Mouse (Mus musculus): ENCODE measurements around the gene Zhx3.

- TF ChIP-seq CTCF (IDR thresholded peaks at IDR 0.05; ENCODE audit: low read depth, low read length) (no peak), POLR2A (IDR thresholded peaks at IDR 0.05; ENCODE audit: insufficient read depth, low read length) (no peak)
Observed at GRCm38 (mm10) chr2:160725877-160726864, 146.6 kb downstream of the Zhx3 start.
